Mouse (Mus musculus): Measurements from ENCODE around the gene Gm45713. TPM values are rescaled to one million over a fixed set of nuclear protein-coding genes. Genes with fewer than 3 reads are reported as not detected.

Gene Gm45713
- polyA plus RNA-seq, 1 experiment from 2014 or later: 0.13 TPM

DNA sequence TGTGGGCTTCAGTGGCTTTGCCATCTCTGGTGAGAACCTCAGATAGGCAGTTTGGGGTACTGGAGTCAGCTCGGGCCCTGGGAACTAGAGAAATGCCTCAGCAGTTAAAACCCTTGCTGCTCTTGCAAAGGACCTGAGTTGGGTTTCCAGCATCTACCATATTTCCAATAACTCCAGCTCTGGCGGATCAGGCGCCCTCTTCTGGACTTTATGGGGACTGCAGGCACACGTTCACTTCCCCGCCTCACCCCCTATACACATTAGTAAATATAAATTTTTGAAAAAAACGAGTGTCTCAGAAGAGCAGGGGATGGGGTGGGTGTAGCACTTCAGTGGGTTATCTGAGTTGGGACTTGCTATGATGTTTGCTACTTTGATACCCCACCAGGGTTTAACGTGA is 36.9 kb upstream of the Gm45713 start:
- no peak for DNase-seq (ENCODE audit: low spot score)

DNA sequence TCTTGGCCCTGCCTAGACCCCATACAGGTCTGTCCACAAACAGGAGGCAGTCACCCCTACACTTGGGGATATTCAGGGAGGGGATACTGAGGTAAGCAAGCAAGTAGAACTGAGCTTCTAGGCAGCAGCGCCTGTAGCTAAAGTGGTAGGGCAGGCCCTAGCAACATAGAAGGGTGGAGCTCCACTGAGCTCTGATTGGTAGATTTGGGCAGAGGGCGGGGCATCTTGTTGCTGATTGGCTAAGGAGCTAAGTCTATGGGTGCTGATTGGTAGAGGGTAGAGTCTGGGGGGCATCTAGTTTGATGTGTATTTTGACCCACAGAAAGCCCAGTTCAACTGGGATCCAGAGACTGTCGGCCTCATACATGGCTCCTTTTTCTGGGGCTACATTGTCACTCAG is 33.5 kb upstream of the Gm45713 start:
- Histone ChIP-seq H3K9me3 (peaks cover 39% of the 10 kb centered on the region), H3K27me3 (ENCODE audit: insufficient read depth, poor library complexity, severe bottlenecking) (peaks cover 99% of the 10 kb centered on the region), H3K36me3 (no peaks in the 10 kb centered on the region), H3K4me1 (replicated peaks) (peaks cover 22% of the 10 kb centered on the region), H3K4me3 (no peak overlapping the region), H3K27ac (no peak overlapping the region)
- DNase-seq (ENCODE audit: low spot score): no peak
- 91% methylated on average over 3 of the region's 3 CpGs for WGBS

More for the DNA sequence above, 36.9 kb upstream of the Gm45713 start:
- Histone ChIP-seq H3K9me3 (peaks cover 39% of the 10 kb centered on the region), H3K4me1 (replicated peaks) (peaks cover 38% of the 10 kb centered on the region), H3K4me3 (no peak overlapping the region), H3K27me3 (ENCODE audit: insufficient read depth, poor library complexity, severe bottlenecking) (peaks cover 99% of the 10 kb centered on the region), H3K36me3 (no peaks in the 10 kb centered on the region), H3K27ac (no peak overlapping the region)
- 57% methylated on average over 7 of the region's 7 CpGs for WGBS

DNA sequence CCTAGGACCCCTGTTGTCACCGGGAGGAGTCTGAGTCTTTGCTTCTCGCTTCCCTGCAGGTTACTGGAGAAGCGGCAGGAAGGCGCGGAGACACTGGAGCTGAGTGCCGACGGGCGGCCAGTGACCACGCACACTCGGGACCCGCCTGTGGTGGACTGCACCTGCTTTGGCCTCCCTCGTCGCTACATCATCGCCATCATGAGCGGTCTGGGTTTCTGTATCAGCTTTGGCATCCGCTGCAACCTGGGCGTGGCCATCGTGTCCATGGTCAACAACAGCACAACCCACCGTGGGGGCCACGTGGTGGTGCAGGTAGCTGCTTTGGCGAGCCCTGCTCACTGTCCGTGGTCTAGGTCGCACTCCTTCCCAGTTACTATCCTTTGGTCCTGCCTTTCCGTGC is 32.6 kb upstream of the Gm45713 start:
- Histone ChIP-seq H3K4me3 (0 out of 2 replicates have a peak overlapping the region, but pooled peaks have one; percentile 2), H3K4me1 (replicated peaks) (peaks cover 28% of the 10 kb centered on the region), H3K27ac (no peak overlapping the region; the same call in 1 of the 2 replicates), H3K36me3 (no peaks in the 10 kb centered on the region), H3K9me3 (peaks cover 39% of the 10 kb centered on the region), H3K27me3 (ENCODE audit: insufficient read depth, poor library complexity, severe bottlenecking) (peaks cover 99% of the 10 kb centered on the region)
- 6% methylated on average over 24 of the region's 24 CpGs for WGBS
- DNase-seq (ENCODE audit: low spot score): no peak

DNA sequence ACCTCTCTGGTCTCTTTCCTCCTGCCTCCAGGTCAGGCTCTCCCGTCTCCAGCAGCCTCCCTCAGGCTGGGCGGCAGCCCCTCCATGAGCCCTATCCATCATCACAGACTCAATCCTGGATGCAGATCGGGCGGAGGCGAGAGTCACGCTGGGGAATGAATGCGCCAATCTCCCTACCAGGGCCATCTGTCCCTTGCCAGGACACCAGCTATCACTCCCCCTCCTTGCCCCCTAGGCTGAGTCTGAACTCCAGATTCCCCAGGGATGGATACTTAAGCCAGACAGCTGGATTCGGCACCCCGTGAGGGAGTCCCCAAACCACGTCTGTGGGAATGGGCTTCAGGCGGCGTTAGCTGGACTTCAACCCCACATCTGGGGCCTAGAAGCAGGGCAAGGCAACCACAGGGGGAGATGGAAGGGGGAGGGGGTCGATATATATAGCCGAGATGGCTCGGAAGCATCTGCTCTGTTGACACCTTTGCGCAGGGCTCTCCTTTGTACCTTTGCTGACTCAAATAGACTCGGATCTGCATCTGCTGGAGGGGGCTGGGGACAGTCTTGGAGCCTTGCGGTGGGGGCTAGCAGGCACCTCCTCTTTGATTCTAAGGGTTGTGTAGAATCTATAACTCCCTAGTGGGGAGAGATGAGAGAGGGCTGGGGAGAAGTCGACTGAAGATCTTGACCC is 31.9 kb upstream of the Gm45713 start:
- WGBS: 2% methylated on average over 19 of the region's 19 CpGs
- no peak for DNase-seq (ENCODE audit: low spot score)
- peaks cover 38% of the 10 kb centered on the region for H3K9me3 ChIP-seq
- no peaks in the 10 kb centered on the region for H3K36me3 ChIP-seq
- H3K4me1 ChIP-seq (replicated peaks): peaks cover 30% of the 10 kb centered on the region
- H3K27me3 ChIP-seq (ENCODE audit: insufficient read depth, poor library complexity, severe bottlenecking): peaks cover 100% of the 10 kb centered on the region
- peak overlapping the region; percentile 66 for H3K27ac ChIP-seq
- peak overlapping the region; percentile 16; the same call in 1 of the 2 replicates for H3K4me3 ChIP-seq

DNA sequence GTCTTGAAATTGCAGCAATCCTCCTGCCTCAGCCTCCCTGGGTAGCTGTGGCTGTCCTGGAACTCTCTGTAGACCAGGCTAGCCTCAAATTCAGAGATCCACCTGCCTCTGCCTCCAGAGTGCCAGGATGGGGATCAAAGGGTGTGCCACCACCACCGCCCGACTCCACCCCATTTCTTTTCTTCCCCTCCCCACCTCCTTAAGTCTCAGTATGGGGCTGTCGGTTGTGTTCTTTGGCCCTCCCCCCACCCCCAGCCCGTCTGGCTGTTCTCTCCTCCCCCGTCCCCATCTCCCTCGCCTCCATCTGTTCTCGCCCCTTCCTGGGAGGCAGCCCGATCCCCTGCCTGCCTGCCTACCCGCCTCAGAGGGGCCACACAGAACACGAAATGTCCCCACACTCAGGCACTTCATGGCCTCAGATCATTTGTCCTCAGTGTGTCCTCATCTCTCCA is 30.9 kb upstream of the Gm45713 start:
- 26% methylated on average over 10 of the region's 10 CpGs for WGBS
- Histone ChIP-seq H3K36me3 (no peaks in the 10 kb centered on the region), H3K9me3 (peaks cover 31% of the 10 kb centered on the region), H3K4me3 (peak overlapping the region; percentile 16; the same call in 1 of the 2 replicates), H3K27me3 (ENCODE audit: insufficient read depth, poor library complexity, severe bottlenecking) (peaks cover 98% of the 10 kb centered on the region), H3K27ac (peak overlapping the region; percentile 51; the same call in 1 of the 2 replicates), H3K4me1 (replicated peaks) (peaks cover 38% of the 10 kb centered on the region)
- DNase-seq (ENCODE audit: low spot score): no peak

DNA sequence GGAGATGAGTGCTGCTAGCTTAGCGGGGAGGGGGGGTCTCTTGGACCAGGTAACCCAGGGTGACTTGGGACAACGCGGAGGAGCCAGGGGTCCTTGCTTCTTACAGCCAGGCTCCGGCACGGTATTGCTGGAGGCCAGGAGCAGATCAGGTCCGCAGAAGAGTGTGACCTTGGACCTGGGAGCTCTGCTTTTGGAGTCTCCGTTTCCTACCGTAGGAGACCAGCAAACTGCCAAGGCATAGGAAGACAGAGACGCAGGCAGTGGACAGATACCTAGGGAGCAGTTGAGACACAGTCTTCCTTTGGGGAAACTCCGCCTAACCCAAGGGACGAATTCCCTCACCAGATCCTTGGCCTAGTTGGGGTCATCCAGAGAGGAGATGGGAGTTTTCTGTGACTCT is 29.7 kb upstream of the Gm45713 start:
- Histone ChIP-seq H3K4me3 (no peak overlapping the region), H3K27me3 (ENCODE audit: insufficient read depth, poor library complexity, severe bottlenecking) (peaks cover 85% of the 10 kb centered on the region), H3K9me3 (peaks cover 20% of the 10 kb centered on the region), H3K27ac (no peak overlapping the region), H3K36me3 (peaks cover 5% of the 10 kb centered on the region), H3K4me1 (replicated peaks) (peaks cover 44% of the 10 kb centered on the region)
- WGBS: 38% methylated on average over 11 of the region's 11 CpGs
- no peak for DNase-seq (ENCODE audit: low spot score)

DNA sequence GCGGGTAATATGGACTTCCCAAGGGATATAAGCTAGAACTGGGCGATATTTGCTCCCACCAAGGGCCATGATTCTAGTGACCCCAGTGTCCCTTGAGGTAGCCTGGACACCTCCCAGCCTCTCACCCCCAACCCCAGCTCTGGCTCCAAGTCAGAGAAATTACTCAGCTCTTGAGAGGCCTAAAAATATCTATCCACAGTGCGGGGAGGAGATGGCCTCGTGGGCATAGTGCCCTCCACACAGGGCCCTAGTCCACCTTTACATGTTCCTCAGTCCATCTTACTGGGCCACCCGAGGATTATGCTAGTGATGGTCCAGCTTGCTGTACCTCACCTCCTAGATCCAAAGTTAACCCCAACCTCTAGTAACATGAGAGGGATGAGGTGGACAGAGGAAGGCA is 28.8 kb upstream of the Gm45713 start:
- no peak overlapping the region for H3K4me3 ChIP-seq
- WGBS: 70% methylated on average over 5 of the region's 5 CpGs

DNA sequence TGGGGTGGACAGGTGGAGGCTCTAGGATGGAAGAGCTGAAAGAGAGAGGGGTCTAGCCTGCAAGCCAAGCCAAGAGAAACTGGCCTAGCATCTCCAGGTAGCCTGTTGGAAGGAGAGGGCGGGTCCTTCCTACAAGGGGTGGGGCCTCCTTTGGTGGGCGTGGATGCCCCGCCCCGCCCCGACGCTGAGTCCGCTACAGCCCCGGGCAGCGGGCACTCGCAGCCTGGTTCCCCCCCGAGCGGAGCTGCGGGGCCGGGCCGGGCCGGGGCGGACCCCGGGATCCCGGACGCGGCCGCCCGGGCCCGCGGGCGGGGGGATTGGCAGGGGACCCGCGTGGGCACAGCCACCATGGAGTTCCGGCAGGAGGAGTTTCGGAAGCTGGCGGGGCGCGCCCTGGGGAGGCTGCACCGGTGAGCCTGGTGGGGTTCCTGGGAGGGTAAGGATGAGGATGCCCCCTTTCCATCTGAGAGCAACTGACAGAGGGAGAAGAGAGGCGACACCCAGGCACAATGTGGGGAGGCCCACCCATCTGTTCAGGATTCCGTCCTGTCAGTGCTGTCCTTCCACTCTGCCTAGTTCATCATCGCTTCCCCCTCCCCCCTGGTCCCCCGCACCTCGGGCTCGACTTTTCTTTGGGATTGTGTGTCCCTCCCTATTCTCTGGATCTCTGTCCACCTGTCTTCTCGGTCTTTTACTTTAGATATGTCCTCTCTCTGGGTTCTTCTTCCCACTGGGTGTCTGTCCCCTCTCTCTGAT is 27.9 kb upstream of the Gm45713 start, which contains the start of gene Slc17a7:
TSS of gene Slc17a7 (plus strand) at position 215 of the 756 bp plus-strand sequence.
- Histone ChIP-seq H3K9me3 (peaks cover 3% of the 10 kb centered on the region), H3K4me3 (peak within 1 kb of the TSS; percentile 52), H3K36me3 (peaks cover 23% of the 10 kb centered on the region), H3K27ac (peak within 1 kb of the TSS; percentile 53; the same call in 1 of the 2 replicates), H3K4me1 (replicated peaks) (peaks cover 44% of the 10 kb centered on the region), H3K27me3 (ENCODE audit: insufficient read depth, poor library complexity, severe bottlenecking) (peaks cover 67% of the 10 kb centered on the region)
- no peak for DNase-seq (ENCODE audit: low spot score)
- 1% methylated on average over 41 of the region's 41 CpGs for WGBS

More for the DNA sequence above, 28.8 kb upstream of the Gm45713 start:
- Histone ChIP-seq H3K27ac (no peak overlapping the region), H3K36me3 (peaks cover 14% of the 10 kb centered on the region), H3K27me3 (ENCODE audit: insufficient read depth, poor library complexity, severe bottlenecking) (peaks cover 77% of the 10 kb centered on the region), H3K4me1 (replicated peaks) (peaks cover 44% of the 10 kb centered on the region), H3K9me3 (peaks cover 12% of the 10 kb centered on the region)
- no peak for DNase-seq (ENCODE audit: low spot score)

DNA sequence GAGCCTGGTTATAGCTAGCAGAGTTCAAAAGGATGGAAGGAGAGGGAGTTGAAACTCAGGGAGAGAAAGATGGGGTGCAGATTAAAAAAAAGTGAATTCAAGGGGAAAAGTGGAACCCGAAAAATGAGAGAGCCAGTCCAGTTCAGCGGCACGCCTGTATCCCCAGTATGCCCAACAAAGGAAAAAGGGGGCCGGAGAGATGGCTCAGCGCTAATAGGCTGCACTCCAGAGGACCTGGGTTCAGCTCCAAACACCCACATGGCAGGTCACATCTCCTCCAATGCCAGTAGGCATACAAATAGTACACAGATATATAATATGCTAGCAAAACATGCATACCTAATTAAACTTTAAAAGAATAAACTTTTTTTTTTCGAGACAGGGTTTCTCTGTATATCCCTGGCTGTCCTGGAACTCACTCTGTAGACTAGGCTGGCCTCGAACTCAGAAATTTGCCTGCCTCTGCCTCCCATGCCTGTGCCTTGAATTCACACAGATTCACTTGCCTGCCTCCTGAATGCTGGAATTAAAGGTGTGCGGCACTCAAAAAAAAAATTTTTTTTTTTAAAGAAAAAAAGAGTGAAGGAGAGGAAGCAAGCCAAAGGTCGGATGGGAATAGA is 27.1 kb upstream of the Gm45713 start:
- no peak for DNase-seq (ENCODE audit: low spot score)
- Histone ChIP-seq H3K9me3 (no peaks in the 10 kb centered on the region), H3K27me3 (ENCODE audit: insufficient read depth, poor library complexity, severe bottlenecking) (peaks cover 59% of the 10 kb centered on the region), H3K27ac (no peak overlapping the region), H3K4me3 (peak overlapping the region; percentile 52; the same call in 1 of the 2 replicates), H3K36me3 (peaks cover 31% of the 10 kb centered on the region), H3K4me1 (replicated peaks) (peaks cover 36% of the 10 kb centered on the region)
- WGBS: 73% methylated on average over 9 of the region's 9 CpGs

DNA sequence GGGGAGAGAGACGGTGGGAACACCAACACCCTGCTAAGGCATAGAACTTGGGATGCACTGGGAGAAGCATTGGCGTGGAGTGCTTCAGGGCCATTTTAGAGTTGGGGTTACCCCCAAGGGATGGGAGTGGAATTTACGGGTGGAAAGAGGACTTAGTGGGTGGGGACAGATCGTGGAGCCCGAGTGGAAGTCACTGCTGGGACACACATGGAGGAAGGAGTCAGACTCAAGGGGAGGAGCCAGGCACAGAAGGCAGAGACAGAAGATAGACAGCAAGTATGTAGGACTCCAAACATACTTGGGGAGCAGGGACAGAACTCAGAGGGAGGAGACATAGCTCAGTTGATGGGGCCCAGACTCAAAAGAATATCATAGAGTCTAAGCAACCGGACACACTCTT is 26.5 kb upstream of the Gm45713 start:
- Histone ChIP-seq H3K9me3 (no peaks in the 10 kb centered on the region), H3K4me1 (replicated peaks) (peaks cover 31% of the 10 kb centered on the region), H3K4me3 (peak overlapping the region; percentile 52), H3K36me3 (peaks cover 36% of the 10 kb centered on the region), H3K27ac (peak overlapping the region; percentile 66; the same call in 1 of the 2 replicates), H3K27me3 (ENCODE audit: insufficient read depth, poor library complexity, severe bottlenecking) (peaks cover 54% of the 10 kb centered on the region)
- 27% methylated on average over 6 of the region's 6 CpGs for WGBS
- DNase-seq (ENCODE audit: low spot score): no peak

DNA sequence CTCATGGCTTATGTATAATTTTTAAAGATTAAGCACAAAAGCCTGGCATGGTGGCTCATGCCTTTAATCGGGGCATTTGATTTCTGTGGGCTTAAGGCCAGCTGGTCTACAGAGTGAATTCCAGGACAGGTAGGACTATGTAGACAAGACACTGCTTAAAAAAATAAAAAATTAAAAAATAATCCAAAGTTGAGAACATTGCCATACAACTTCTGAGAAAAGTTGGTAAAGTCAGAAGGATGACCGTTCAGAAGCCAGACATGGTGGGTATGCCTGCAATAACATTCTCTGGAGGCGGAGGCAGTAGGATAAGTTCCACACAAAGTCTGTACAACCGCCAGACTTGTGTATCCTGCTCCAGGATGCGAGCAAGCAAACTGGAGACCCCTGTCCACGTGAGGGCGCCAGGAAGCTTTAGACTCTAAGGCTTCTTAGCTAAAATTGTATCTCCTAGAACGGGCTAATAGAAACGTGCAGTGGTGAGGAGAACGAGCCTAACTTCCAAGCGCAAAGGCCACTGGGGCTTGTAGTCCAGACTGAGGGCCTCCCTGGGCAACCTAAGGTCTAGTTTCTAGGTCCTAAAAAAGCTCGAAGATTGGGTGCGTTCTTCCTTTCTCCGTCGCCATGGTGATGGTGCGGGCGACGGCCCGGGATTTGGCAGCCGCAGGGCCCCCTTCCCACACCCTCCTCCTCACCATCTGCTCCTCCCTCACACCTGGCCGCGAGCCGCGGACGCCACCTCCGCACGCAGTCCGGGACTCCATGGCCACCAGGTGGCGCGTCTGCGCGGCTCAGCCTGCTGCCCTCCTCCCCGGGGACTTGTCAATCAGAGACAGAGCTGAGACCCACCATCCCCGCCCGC is 25.8 kb upstream of the Gm45713 start:
- no peaks in the 10 kb centered on the region for H3K9me3 ChIP-seq
- H3K36me3 ChIP-seq: peaks cover 42% of the 10 kb centered on the region
- H3K4me1 ChIP-seq (replicated peaks): peaks cover 25% of the 10 kb centered on the region
- 5% methylated on average over 35 of the region's 35 CpGs for WGBS
- DNase-seq (ENCODE audit: low spot score): peak; percentile 88
- peak overlapping the region; percentile 66 for H3K27ac ChIP-seq
- peaks cover 47% of the 10 kb centered on the region for H3K27me3 ChIP-seq (ENCODE audit: insufficient read depth, poor library complexity, severe bottlenecking)
- H3K4me3 ChIP-seq: peak overlapping the region; percentile 52

DNA sequence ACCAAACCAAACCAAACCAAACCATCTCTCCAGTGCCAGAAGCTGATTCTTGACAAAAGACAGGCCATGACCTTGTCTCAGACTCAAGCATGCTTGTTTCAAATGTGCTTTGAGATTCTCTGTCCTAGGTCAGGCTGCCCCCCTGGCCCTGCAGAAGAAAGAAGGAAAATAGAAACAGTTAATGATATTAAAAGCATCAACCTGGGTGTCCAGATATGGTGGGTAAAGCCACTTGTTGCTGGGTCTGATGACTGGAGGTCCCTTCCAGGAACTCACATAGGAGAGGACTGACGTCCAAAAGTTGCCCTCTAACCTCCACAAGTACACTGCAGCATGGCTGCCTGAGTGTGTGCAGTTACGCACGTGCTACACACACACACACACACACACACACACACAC is 24.8 kb upstream of the Gm45713 start:
- H3K4me1 ChIP-seq (replicated peaks): peaks cover 25% of the 10 kb centered on the region
- DNase-seq (ENCODE audit: low spot score): no peak
- H3K4me3 ChIP-seq: no peak overlapping the region
- no peaks in the 10 kb centered on the region for H3K9me3 ChIP-seq
- H3K27me3 ChIP-seq (ENCODE audit: insufficient read depth, poor library complexity, severe bottlenecking): peaks cover 37% of the 10 kb centered on the region
- H3K36me3 ChIP-seq: peaks cover 46% of the 10 kb centered on the region
- 94% methylated on average over 3 of the region's 3 CpGs for WGBS
- H3K27ac ChIP-seq: no peak overlapping the region

Measured in hindbrain, embryonic 10.5 days (tissue).